Mouse (Mus musculus) bone marrow, adult 2 months (tissue): ENCODE results near the gene Pik3cb. TPM values are rescaled to one million over a fixed set of nuclear protein-coding genes. Genes with fewer than 3 reads are reported as not detected.

Source experiments
- H3K27ac ChIP-seq: fragments of 200-500 bp; 2 replicates; pipeline ENCODE4 v1.5.1; 2012; ENCODE audit warnings: low read depth, mild to moderate bottlenecking, control low read depth, inconsistent platforms, low read length; ENCODE audit not compliant: control insufficient read depth, poor library complexity, insufficient read depth
- H3K4me1 ChIP-seq: fragments of 200-500 bp; 2 replicates; pipeline ENCODE4 v1.6.1; 2011; ENCODE audit warnings: low read length; ENCODE audit not compliant: control insufficient read depth, insufficient read depth
- H3K4me3 ChIP-seq: fragments of 200-500 bp; replicated peaks from 2 replicates; pipeline ENCODE3; 2011; ENCODE audit warnings: mild to moderate bottlenecking, low read depth, low read length, control low read depth; ENCODE audit not compliant: control insufficient read depth
- CTCF ChIP-seq: fragments of 200-500 bp; IDR thresholded peaks from 2 replicates; pipeline ENCODE4 v1.5.1; 2011; ENCODE audit warnings: low read length, control low read depth; ENCODE audit not compliant: control insufficient read depth, insufficient read depth
- POLR2A ChIP-seq: fragments of 200-500 bp; IDR thresholded peaks from 2 replicates; pipeline ENCODE4 v1.6.1; 2011; ENCODE audit warnings: low read depth, mild to moderate bottlenecking, control low read depth, low read length, borderline replicate concordance; ENCODE audit not compliant: control insufficient read depth
- WGBS: fragments of 180-500 bp; shearing (Covaris S2); methylation state at CpG from one replicate; pipeline ENCODE4 v1.1.7; 2018; 5-methylcytosine and 5-hydroxymethylcytosine counted together
- polyA plus RNA-seq: library from polyadenylated mRNA; stranded (reverse); fragments of >200 nt; gene quantifications from 2 replicates; pipeline ENCODE4 v1.2.4, GENCODE M21; 2011; ENCODE audit warnings: low replicate concordance; ENCODE audit not compliant: missing spikeins, insufficient read depth, insufficient read length

The Pik3cb gene
- polyA plus RNA-seq, 1 experiment, result 10.7 TPM

DNA sequence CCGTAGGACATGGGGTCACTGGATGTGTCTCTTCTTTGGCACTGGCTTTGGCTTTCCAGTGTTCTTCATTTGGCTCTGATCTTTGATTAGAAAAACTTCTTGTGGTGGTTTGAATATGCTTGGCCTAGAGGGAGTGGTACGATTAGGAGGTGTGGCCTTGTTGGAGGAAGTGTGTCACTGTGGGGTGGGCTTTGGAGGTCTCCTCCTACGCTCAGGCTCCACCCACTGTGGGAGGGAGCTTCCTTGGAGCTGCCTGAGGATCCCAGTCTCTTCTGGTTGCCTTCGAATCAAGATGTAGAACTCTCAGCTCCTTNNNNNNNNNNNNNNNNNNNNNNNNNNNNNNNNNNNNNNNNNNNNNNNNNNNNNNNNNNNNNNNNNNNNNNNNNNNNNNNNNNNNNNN is 118.7 kb downstream of the Pik3cb start:
- H3K4me3 ChIP-seq, result no peak overlapping the region
- 74% methylated on average over 4 of the region's 4 CpGs for WGBS
- no peak overlapping the region for H3K27ac ChIP-seq
- TF ChIP-seq CTCF, result no peak
- no peak for TF ChIP-seq POLR2A
- H3K4me1 ChIP-seq, result no peaks in the 10 kb centered on the region

DNA sequence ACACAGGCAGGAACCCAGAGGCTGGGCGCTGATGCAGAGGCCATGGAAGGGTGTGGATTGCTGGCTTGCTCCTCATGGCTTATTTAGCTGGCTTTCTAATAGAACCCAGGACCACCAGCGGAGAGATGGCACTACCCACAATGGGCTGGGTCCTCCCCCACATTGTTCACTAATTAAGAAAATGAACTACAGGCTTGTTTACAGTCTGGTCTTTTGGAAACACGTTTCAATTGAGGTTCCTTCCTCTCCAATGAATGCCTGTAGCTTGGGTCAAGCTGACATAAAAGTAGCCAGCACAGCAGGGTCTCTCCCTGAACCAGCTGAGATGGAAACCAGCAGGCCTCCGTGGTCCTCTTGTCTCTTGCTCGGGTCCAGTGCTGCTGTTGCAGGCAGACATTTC is 119.3 kb downstream of the Pik3cb start:
- 68% methylated on average over 5 of the region's 5 CpGs for WGBS
- Histone ChIP-seq H3K27ac (no peak overlapping the region), H3K4me3 (no peak overlapping the region), H3K4me1 (no peaks in the 10 kb centered on the region)
- TF ChIP-seq CTCF (no peak), POLR2A (no peak)

- Histone ChIP-seq H3K4me1 (no peaks in the 10 kb centered on the region; the same call in 1 of the 2 replicates), H3K27ac (no peak overlapping the region), H3K4me3 (no peak overlapping the region)
- no peak for TF ChIP-seq CTCF
- TF ChIP-seq POLR2A, result no peak
- 80% methylated on average over 6 of the region's 6 CpGs for WGBS
Measured at GRCm38 (mm10) chr9:99017679-99018078, 122.7 kb downstream of the Pik3cb start.

DNA sequence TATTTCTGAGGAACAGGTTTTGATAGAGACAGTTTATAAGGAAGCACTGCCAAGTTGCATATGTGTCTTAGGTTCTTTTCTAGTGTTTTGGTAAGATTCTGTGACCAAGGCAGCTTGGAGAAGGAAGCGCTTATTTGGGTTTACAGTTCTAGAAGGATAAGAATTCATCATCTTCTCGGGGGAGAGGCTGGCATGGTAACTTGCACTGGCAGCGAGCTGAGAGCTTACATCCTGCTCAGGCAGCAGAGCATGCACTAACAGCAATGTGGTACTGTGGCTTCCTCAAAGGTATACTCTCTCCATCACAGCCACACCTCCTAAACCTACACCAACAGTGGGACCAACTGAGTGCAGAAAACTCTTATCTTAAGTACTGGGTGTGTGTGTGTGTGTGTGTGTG is 123.7 kb downstream of the Pik3cb start:
- WGBS, result 57% methylated on average over 3 of the region's 3 CpGs
- no peak for TF ChIP-seq CTCF
- TF ChIP-seq POLR2A, result no peak

DNA sequence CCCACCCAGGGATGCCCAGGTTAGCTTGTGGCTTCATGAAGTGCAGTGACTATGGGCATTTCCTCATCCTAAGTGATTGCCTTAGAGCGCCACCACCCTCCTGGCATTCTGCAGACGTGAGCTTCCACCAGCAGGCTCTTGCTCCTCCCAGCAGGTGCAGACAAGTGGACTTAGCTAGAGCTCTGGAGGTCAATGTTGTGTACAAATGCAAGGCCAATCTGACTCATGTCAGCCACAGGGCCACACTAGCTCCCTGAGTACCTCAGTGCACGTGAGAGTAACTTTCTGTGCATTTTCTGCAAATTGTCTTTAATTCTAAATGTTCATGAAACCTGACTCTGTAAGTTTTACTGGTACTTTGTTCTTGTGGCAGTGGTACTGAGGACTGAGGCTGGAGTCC is 124.1 kb downstream of the Pik3cb start:
- TF ChIP-seq CTCF (no peak), POLR2A (no peak)
- WGBS, result 50% methylated on average over 3 of the region's 3 CpGs
- H3K4me3 ChIP-seq, result no peak overlapping the region
- no peaks in the 10 kb centered on the region; the same call in 1 of the 2 replicates for H3K4me1 ChIP-seq
- H3K27ac ChIP-seq, result no peak overlapping the region

More for the DNA sequence above, 123.7 kb downstream of the Pik3cb start:
- no peak overlapping the region for H3K27ac ChIP-seq
- no peak overlapping the region for H3K4me3 ChIP-seq
- no peaks in the 10 kb centered on the region; the same call in 1 of the 2 replicates for H3K4me1 ChIP-seq

DNA sequence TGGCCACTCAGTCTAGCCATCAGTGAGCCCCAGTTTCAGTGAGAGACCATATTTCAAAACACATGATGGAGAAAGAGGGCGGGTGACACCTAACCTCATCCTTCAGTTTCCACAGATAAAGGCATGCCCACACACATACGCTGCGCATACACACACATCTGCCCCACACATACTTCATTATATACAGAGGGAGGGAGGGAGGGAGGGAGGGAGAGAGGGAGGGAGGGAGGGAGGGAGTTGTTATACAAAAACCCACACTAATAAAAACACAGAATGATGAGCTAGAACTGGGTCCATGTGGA is 130.6 kb downstream of the Pik3cb start:
- peak overlapping the region; percentile 45 for H3K4me3 ChIP-seq
- no peak for TF ChIP-seq POLR2A
- no peak for TF ChIP-seq CTCF
- peaks cover 1% of the 10 kb centered on the region; the same call in 1 of the 2 replicates for H3K4me1 ChIP-seq
- peak overlapping the region; percentile 49 for H3K27ac ChIP-seq
- 30% methylated on average over 3 of the region's 3 CpGs for WGBS

DNA sequence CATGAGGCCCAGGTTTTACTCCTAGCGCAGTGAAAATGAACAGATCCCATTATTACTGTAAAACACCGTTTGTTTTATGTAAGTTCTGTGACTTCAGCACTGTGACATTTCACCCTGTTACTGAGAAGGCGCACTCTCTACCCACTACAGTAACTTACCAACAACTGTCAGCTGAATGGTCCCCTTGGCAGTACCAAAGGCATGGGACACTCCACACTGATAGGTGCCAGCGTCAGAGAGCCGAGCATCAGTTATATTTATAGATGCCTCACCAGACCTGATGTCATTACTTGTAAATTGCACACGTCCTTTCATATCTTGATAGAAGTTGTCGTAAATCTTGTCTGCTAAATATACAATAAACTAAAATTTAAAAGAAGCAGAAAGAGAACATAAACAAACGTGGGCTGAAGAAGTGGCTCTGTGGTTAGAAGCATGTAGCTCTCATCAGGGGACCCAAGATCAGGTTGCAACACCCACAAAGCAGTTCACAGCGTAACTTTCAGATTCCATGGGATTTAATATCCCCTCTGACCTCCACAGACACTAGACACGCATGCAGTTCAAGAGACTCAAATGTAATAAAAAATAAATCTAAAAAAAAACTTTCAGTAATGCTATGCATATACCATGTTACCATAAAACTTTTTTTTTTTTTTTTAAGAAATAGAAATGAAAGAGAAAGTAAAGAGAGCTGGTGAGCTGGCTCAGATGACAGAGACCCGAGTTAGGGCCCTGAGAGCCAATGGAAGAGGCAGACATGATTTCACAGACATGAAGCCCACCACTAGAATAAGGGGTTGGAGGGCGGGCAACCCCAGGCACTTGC is 131.1 kb downstream of the Pik3cb start:
- no peak for TF ChIP-seq POLR2A
- no peak for TF ChIP-seq CTCF
- Histone ChIP-seq H3K27ac (peak overlapping the region; percentile 49), H3K4me3 (peak overlapping the region; percentile 45), H3K4me1 (peaks cover 1% of the 10 kb centered on the region; the same call in 1 of the 2 replicates)
- whole genome bisulfite sequencing, result 40% methylated on average over 12 of the region's 12 CpGs

GRCm38 (mm10) chr9:99001326-99001725 is 139.1 kb downstream of the Pik3cb start:
- no peaks in the 10 kb centered on the region for H3K4me1 ChIP-seq
- 57% methylated on average over 6 of the region's 6 CpGs for WGBS
- no peak overlapping the region for H3K4me3 ChIP-seq
- no peak overlapping the region for H3K27ac ChIP-seq
- TF ChIP-seq POLR2A, result no peak
- TF ChIP-seq CTCF, result no peak

- Histone ChIP-seq H3K27ac (no peak overlapping the region), H3K4me1 (no peaks in the 10 kb centered on the region), H3K4me3 (no peak overlapping the region)
- no peak for TF ChIP-seq POLR2A
- no peak for TF ChIP-seq CTCF
- 36% methylated on average over 9 of the region's 9 CpGs for WGBS
Measured at GRCm38 (mm10) chr9:98999881-99000339, 140.5 kb downstream of the Pik3cb start.

- no peak for TF ChIP-seq CTCF
- TF ChIP-seq POLR2A, result no peak
- Histone ChIP-seq H3K4me1 (no peaks in the 10 kb centered on the region), H3K27ac (no peak overlapping the region), H3K4me3 (no peak overlapping the region)
- 89% methylated on average over 4 of the region's 4 CpGs for WGBS
Measured at GRCm38 (mm10) chr9:98994103-98994502, 146.3 kb downstream of the Pik3cb start.
